Mouse (Mus musculus): ENCODE results near the gene Usp48.

- TF ChIP-seq CTCF (IDR thresholded peaks at IDR 0.05; ENCODE audit: low read depth, low read length) (no peak), TAL1 (conservative IDR thresholded peaks at IDR 0.05; ENCODE audit: low read depth, low read length) (no peak), GATA1 (IDR thresholded peaks at IDR 0.05; ENCODE audit: borderline replicate concordance, low read length) (no peak)
These were observed 103.8 kb downstream of the Usp48 start for GRCm38 (mm10) chr4:137697156-137697885.

Measured in G1E (cell line).